Mouse (Mus musculus) neural tube, embryonic 12.5 days (tissue): ENCODE results near the gene 1700017B05Rik. TPM values are rescaled to one million over a fixed set of nuclear protein-coding genes. Genes with fewer than 3 reads are reported as not detected.

ENCODE experiments used
- ATAC-seq: fragments of 200-750 bp; cut with Nextera tagmentation; 2 replicates; pipeline ENCODE4 v1.8.0; 2017; ENCODE audit warnings: low read depth, mild to moderate bottlenecking, moderate TSS enrichment, moderate library complexity; ENCODE audit not compliant: low FRiP score
- H3K27ac ChIP-seq: fragments of 300-500 bp; sonication (generic); 2 replicates; pipeline ENCODE4 v1.5.1; 2016
- H3K27me3 ChIP-seq: fragments of 300-500 bp; sonication (generic); replicated peaks from 2 replicates; pipeline ENCODE4 v1.6.1; 2016; ENCODE audit warnings: mild to moderate bottlenecking
- H3K36me3 ChIP-seq: fragments of 300-500 bp; sonication (generic); 2 replicates; pipeline ENCODE4 v1.6.1; 2016; ENCODE audit warnings: mild to moderate bottlenecking
- H3K4me1 ChIP-seq: fragments of 300-500 bp; sonication (generic); 2 replicates; pipeline ENCODE4 v1.6.1; 2016
- H3K4me2 ChIP-seq: fragments of 300-500 bp; sonication (generic); replicated peaks from 2 replicates; pipeline ENCODE4 v1.6.1; 2016; ENCODE audit warnings: mild to moderate bottlenecking
- H3K4me3 ChIP-seq: fragments of 300-500 bp; sonication (generic); 2 replicates; pipeline ENCODE4 v1.5.1; 2016
- H3K9ac ChIP-seq: fragments of 300-500 bp; sonication (generic); 2 replicates; pipeline ENCODE4 v1.6.1; 2016; ENCODE audit warnings: mild to moderate bottlenecking
- H3K9me3 ChIP-seq: fragments of 300-500 bp; sonication (generic); 2 replicates; pipeline ENCODE4 v1.6.1; 2016; ENCODE audit warnings: mild to moderate bottlenecking
- WGBS: fragments of 180-500 bp; shearing (Covaris S2); methylation state at CpG from one replicate; pipeline ENCODE4 v1.1.7; 2016; 5-methylcytosine and 5-hydroxymethylcytosine counted together
- polyA plus RNA-seq: library from polyadenylated mRNA; unstranded; fragments of >200 nt; fragmentation: Nextera tagmentation; extraction: Ambion mirVana; gene quantifications from 2 replicates; pipeline ENCODE4 v1.2.1, GENCODE M21; 2016

Gene 1700017B05Rik
- polyA plus RNA-seq, 1 experiment from 2014 or later: 8.8 TPM

- H3K9me3 ChIP-seq: no peaks in the 10 kb centered on the region
- WGBS: 93% methylated on average over 20 of the region's 20 CpGs
- H3K36me3 ChIP-seq: peaks cover 53% of the 10 kb centered on the region
- ATAC-seq: no peak
- no peak overlapping the region for H3K4me3 ChIP-seq
- H3K4me1 ChIP-seq: peaks cover 9% of the 10 kb centered on the region
- H3K9ac ChIP-seq: no peak overlapping the region
- H3K27me3 ChIP-seq: no peaks in the 10 kb centered on the region; the same call in 1 of the 2 replicates
- H3K27ac ChIP-seq: no peak overlapping the region
- H3K4me2 ChIP-seq: no peak overlapping the region
Observed at GRCm38 (mm10) chr9:57256309-57256708, 6.1 kb downstream of the 1700017B05Rik start.

GRCm38 (mm10) chr9:57254823-57255495 is 7.5 kb downstream of the 1700017B05Rik start:
- 91% methylated on average over 9 of the region's 9 CpGs for WGBS
- H3K4me2 ChIP-seq: no peak overlapping the region
- H3K9me3 ChIP-seq: no peaks in the 10 kb centered on the region
- H3K4me1 ChIP-seq: no peaks in the 10 kb centered on the region
- peaks cover 53% of the 10 kb centered on the region for H3K36me3 ChIP-seq
- no peak overlapping the region for H3K4me3 ChIP-seq
- ATAC-seq: no peak
- no peak overlapping the region for H3K9ac ChIP-seq
- no peaks in the 10 kb centered on the region for H3K27me3 ChIP-seq
- no peak overlapping the region for H3K27ac ChIP-seq

GRCm38 (mm10) chr9:57254061-57254460 is 8.4 kb downstream of the 1700017B05Rik start:
- H3K27me3 ChIP-seq: no peaks in the 10 kb centered on the region
- H3K4me1 ChIP-seq: no peaks in the 10 kb centered on the region
- no peak overlapping the region for H3K4me3 ChIP-seq
- no peak overlapping the region for H3K9ac ChIP-seq
- H3K36me3 ChIP-seq: peaks cover 53% of the 10 kb centered on the region
- H3K9me3 ChIP-seq: no peaks in the 10 kb centered on the region
- 90% methylated on average over 7 of the region's 7 CpGs for WGBS
- H3K27ac ChIP-seq: no peak overlapping the region
- no peak overlapping the region for H3K4me2 ChIP-seq
- no peak for ATAC-seq

GRCm38 (mm10) chr9:57251139-57251538 is 11.3 kb downstream of the 1700017B05Rik start:
- no peak overlapping the region for H3K4me3 ChIP-seq
- H3K27me3 ChIP-seq: no peaks in the 10 kb centered on the region
- no peak overlapping the region for H3K4me2 ChIP-seq
- peaks cover 30% of the 10 kb centered on the region for H3K36me3 ChIP-seq
- WGBS: 94% methylated on average over 2 of the region's 2 CpGs
- no peak overlapping the region for H3K27ac ChIP-seq
- no peak for ATAC-seq
- no peaks in the 10 kb centered on the region for H3K4me1 ChIP-seq
- H3K9ac ChIP-seq: no peak overlapping the region
- no peaks in the 10 kb centered on the region for H3K9me3 ChIP-seq

- Histone ChIP-seq H3K4me2 (no peak overlapping the region), H3K4me1 (no peaks in the 10 kb centered on the region), H3K9ac (no peak overlapping the region), H3K27me3 (no peaks in the 10 kb centered on the region), H3K9me3 (no peaks in the 10 kb centered on the region), H3K4me3 (no peak overlapping the region), H3K27ac (no peak overlapping the region), H3K36me3 (peaks cover 28% of the 10 kb centered on the region)
- 90% methylated on average over 4 of the region's 4 CpGs for WGBS
- no peak for ATAC-seq
Observed at GRCm38 (mm10) chr9:57250026-57250425, 12.4 kb downstream of the 1700017B05Rik start.

DNA sequence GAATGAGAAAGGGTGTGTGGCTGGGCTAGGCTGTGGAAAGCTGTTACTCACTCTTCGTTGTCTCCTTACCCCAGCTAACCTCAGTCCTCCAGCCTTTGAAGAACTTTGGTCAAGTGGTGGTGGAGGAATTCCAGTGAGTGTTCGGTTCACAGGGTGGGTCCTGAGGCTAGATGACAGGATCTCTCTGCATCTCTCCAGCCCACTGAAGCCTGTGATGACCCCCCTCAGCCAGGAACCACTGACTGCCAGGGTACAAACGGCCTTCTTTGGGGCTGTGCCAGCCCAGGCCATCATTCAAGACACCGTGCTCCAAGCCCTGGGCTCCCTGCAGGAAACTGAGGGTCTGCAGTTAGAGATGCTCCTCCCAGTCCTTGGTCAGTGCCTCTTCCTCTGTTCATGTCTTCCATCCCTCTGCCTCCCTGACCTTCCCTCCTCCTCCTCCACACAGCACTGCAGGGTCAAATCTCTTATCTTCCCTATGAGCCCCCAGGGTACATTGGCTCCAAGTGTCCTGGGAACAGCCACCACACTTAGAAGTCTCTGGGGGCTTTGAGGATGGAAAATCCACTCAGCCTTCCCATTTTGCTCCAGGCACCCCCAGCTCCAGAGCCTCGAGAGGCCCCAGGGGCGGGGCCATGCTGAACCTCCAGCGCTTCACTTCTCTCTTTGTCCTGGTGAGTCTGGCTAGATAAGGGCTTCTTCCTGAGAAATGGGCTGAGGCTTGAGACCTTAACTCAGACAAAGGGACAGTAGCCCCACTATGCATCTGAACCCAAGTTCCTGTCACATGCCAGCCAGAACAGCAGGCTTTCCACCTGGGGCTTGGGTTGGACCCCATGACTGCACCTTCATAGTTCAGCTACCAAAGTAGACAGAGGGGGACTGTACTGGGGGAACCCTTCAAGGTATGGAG is 14.1 kb downstream of the 1700017B05Rik start:
- Histone ChIP-seq H3K4me2 (no peak overlapping the region), H3K4me3 (no peak overlapping the region), H3K36me3 (peaks cover 13% of the 10 kb centered on the region), H3K9ac (no peak overlapping the region), H3K9me3 (no peaks in the 10 kb centered on the region), H3K4me1 (no peaks in the 10 kb centered on the region; the same call in 1 of the 2 replicates), H3K27me3 (no peaks in the 10 kb centered on the region), H3K27ac (no peak overlapping the region)
- WGBS: 76% methylated on average over 7 of the region's 7 CpGs
- ATAC-seq: no peak

DNA sequence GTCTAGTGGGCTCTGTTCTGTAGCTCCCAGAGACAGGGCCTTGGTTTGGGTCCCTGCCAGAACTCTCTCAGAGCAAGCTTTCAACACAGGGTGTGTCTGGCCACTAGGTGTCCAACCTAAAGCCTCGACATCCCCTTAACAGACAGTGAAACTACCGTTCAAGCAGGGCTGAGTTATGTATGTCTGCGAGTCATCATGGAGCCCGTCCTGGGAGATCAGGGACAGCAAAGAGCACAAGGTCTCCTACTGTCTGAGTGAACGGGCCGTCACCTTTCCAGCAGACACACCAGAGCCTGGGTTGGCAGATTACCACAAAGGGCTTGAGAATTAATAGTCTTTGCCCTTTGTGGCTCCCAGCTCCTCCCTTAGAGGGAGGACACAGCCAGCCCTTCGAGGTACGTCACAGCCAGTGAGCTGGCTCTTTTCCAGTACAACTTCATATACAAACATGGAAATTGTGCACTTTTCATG is 15.2 kb downstream of the 1700017B05Rik start:
- H3K4me2 ChIP-seq: no peak overlapping the region
- H3K9ac ChIP-seq: no peak overlapping the region
- no peaks in the 10 kb centered on the region; the same call in 1 of the 2 replicates for H3K4me1 ChIP-seq
- ATAC-seq: no peak
- H3K9me3 ChIP-seq: no peaks in the 10 kb centered on the region
- WGBS: 59% methylated on average over 8 of the region's 8 CpGs
- H3K36me3 ChIP-seq: peaks cover 5% of the 10 kb centered on the region; the same call in 1 of the 2 replicates
- H3K4me3 ChIP-seq: no peak overlapping the region
- no peak overlapping the region for H3K27ac ChIP-seq
- H3K27me3 ChIP-seq: no peaks in the 10 kb centered on the region

GRCm38 (mm10) chr9:57246482-57246881 is 15.9 kb downstream of the 1700017B05Rik start:
- Histone ChIP-seq H3K4me1 (no peaks in the 10 kb centered on the region; the same call in 1 of the 2 replicates), H3K27me3 (no peaks in the 10 kb centered on the region), H3K4me3 (no peak overlapping the region), H3K27ac (no peak overlapping the region), H3K36me3 (no peaks in the 10 kb centered on the region), H3K4me2 (no peak overlapping the region), H3K9me3 (no peaks in the 10 kb centered on the region), H3K9ac (no peak overlapping the region)
- WGBS: 89% methylated on average over 5 of the region's 5 CpGs
- no peak for ATAC-seq

DNA sequence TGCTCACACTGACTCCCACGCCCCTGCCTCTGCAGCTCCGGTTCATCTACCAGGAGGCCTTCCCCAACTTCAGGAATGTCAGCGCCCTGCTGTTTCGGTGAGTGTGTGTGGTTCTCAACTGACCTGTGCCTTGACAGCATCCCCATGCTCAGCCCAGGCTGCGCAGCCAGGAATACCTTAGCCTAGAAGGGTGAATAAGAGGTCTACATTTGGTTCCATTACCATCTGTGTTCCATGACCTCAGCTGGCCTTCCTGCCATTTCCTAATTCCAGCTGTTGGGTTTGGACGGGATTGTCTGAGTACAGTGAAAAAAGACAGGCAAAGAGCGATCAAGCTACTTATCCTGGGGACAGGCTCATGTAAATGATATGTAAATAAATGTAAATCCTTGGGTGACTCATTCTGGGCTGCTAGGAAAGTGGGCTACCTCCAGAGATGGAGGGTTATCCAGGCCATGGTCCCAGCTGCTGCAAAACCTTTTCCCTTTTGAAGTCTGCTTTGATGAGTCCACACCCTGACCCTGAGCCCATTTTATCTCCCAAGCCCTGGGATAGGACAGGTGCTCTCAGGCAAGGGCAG is 18.2 kb downstream of the 1700017B05Rik start:
- H3K9me3 ChIP-seq: no peaks in the 10 kb centered on the region
- 31% methylated on average over 7 of the region's 7 CpGs for WGBS
- H3K4me2 ChIP-seq: no peak overlapping the region
- no peak overlapping the region for H3K4me3 ChIP-seq
- no peaks in the 10 kb centered on the region; the same call in 1 of the 2 replicates for H3K4me1 ChIP-seq
- ATAC-seq: no peak
- H3K36me3 ChIP-seq: no peaks in the 10 kb centered on the region
- H3K27me3 ChIP-seq: no peaks in the 10 kb centered on the region
- H3K27ac ChIP-seq: no peak overlapping the region
- no peak overlapping the region for H3K9ac ChIP-seq

GRCm38 (mm10) chr9:57242916-57243315 is 19.5 kb downstream of the 1700017B05Rik start:
- no peaks in the 10 kb centered on the region for H3K36me3 ChIP-seq
- H3K4me2 ChIP-seq: no peak overlapping the region
- no peak overlapping the region for H3K9ac ChIP-seq
- WGBS: 21% methylated on average over 5 of the region's 5 CpGs
- no peaks in the 10 kb centered on the region for H3K27me3 ChIP-seq
- no peak overlapping the region for H3K4me3 ChIP-seq
- H3K4me1 ChIP-seq: no peaks in the 10 kb centered on the region; the same call in 1 of the 2 replicates
- no peak for ATAC-seq
- H3K9me3 ChIP-seq: no peaks in the 10 kb centered on the region
- no peak overlapping the region for H3K27ac ChIP-seq

DNA sequence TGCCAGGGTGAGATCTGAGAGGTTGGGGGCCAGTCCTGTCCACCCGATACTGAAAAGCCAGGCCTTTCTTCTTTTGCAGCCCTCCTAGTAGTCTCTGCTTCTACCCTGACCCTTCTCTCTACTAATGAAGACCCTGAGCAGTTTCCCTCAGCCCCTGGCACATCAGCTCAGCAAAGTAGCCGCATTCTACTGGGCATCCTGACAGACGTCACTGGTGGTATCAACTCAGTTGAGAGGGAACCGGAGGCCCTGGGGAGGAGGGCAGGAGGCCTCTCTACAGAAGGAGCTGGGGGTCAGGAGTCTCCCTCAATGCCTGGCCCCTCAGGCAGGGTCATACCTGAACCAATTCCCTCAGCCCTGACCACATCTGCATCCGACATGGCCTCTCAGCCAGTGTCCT is 21.3 kb downstream of the 1700017B05Rik start:
- Histone ChIP-seq H3K27ac (no peak overlapping the region), H3K9ac (no peak overlapping the region), H3K36me3 (no peaks in the 10 kb centered on the region), H3K4me1 (no peaks in the 10 kb centered on the region; the same call in 1 of the 2 replicates), H3K9me3 (no peaks in the 10 kb centered on the region), H3K27me3 (no peaks in the 10 kb centered on the region), H3K4me2 (no peak overlapping the region), H3K4me3 (no peak overlapping the region)
- ATAC-seq: no peak
- 83% methylated on average over 5 of the region's 5 CpGs for WGBS

GRCm38 (mm10) chr9:57238220-57238619 is 24.2 kb downstream of the 1700017B05Rik start:
- no peak for ATAC-seq
- no peaks in the 10 kb centered on the region for H3K4me1 ChIP-seq
- H3K4me2 ChIP-seq: no peak overlapping the region
- H3K36me3 ChIP-seq: no peaks in the 10 kb centered on the region
- H3K27ac ChIP-seq: no peak overlapping the region
- H3K9me3 ChIP-seq: no peaks in the 10 kb centered on the region
- no peak overlapping the region for H3K4me3 ChIP-seq
- no peak overlapping the region for H3K9ac ChIP-seq
- no peaks in the 10 kb centered on the region for H3K27me3 ChIP-seq
- 83% methylated on average over 2 of the region's 2 CpGs for WGBS
